Mouse (Mus musculus) cerebellum, adult 11 months (tissue): Measurements from ENCODE around the gene Cwc22.

ENCODE experiments used
- DNase-seq: peaks from one replicate; pipeline ENCODE4 v3.0.0; 2022

The Cwc22 gene

GRCm38 (mm10) chr2:77871146-77871545, 75.0 kb downstream of the Cwc22 start:
- DNase-seq: no peak

GRCm38 (mm10) chr2:77869729-77870280, 76.4 kb downstream of the Cwc22 start:
- DNase-seq: no peak

GRCm38 (mm10) chr2:77863934-77864333, 82.2 kb downstream of the Cwc22 start:
- no peak for DNase-seq

- no peak for DNase-seq
Measured at GRCm38 (mm10) chr2:77863522-77863921, 82.7 kb downstream of the Cwc22 start.

GRCm38 (mm10) chr2:77841464-77841863, 104.7 kb downstream of the Cwc22 start:
- no peak for DNase-seq

- DNase-seq: no peak
Measured at GRCm38 (mm10) chr2:77839587-77839986, 106.6 kb downstream of the Cwc22 start.

- no peak for DNase-seq
Measured at GRCm38 (mm10) chr2:77838688-77839087, 107.5 kb downstream of the Cwc22 start.

GRCm38 (mm10) chr2:77835781-77836180, 110.4 kb downstream of the Cwc22 start:
- no peak for DNase-seq
